Mouse (Mus musculus) embryonic facial prominence, embryonic 12.5 days (tissue): ENCODE results near the gene Pgk1. TPM values are rescaled to one million over a fixed set of nuclear protein-coding genes. Genes with fewer than 3 reads are reported as not detected.
A peak's percentile ranks its signal among the peaks of the same experiment; 100 is the strongest.

ENCODE experiments used
- ATAC-seq: fragments of 200-750 bp; cut with Nextera tagmentation; 2 replicates; pipeline ENCODE4 v1.8.0; 2017; ENCODE audit not compliant: insufficient number of reproducible peaks, insufficient read depth, low FRiP score, low TSS enrichment
- H3K27ac ChIP-seq: fragments of 300-500 bp; sonication (generic); 2 replicates; pipeline ENCODE4 v1.5.1; 2016; ENCODE audit warnings: mild to moderate bottlenecking
- H3K27me3 ChIP-seq: fragments of 300-500 bp; sonication (generic); 2 replicates; pipeline ENCODE4 v1.6.1; 2016; ENCODE audit warnings: mild to moderate bottlenecking, moderate library complexity
- H3K36me3 ChIP-seq: fragments of 300-500 bp; sonication (generic); 2 replicates; pipeline ENCODE4 v1.6.1; 2016; ENCODE audit warnings: mild to moderate bottlenecking
- H3K4me1 ChIP-seq: fragments of 300-500 bp; sonication (generic); 2 replicates; pipeline ENCODE4 v1.6.1; 2016
- H3K4me2 ChIP-seq: fragments of 300-500 bp; sonication (generic); replicated peaks from 2 replicates; pipeline ENCODE4 v1.6.1; 2016; ENCODE audit warnings: mild to moderate bottlenecking, moderate library complexity
- H3K4me3 ChIP-seq: fragments of 300-500 bp; sonication (generic); 2 replicates; pipeline ENCODE4 v1.5.1; 2016; ENCODE audit warnings: mild to moderate bottlenecking
- H3K9ac ChIP-seq: fragments of 300-500 bp; sonication (generic); 2 replicates; pipeline ENCODE4 v1.6.1; 2016; ENCODE audit warnings: mild to moderate bottlenecking, moderate library complexity
- H3K9me3 ChIP-seq: fragments of 300-500 bp; sonication (generic); 2 replicates; pipeline ENCODE4 v1.6.1; 2016; ENCODE audit warnings: mild to moderate bottlenecking, moderate library complexity
- WGBS: fragments of 180-500 bp; shearing (Covaris S2); methylation state at CpG from one replicate; pipeline ENCODE4 v1.1.7; 2016; 5-methylcytosine and 5-hydroxymethylcytosine counted together
- polyA plus RNA-seq: library from polyadenylated mRNA; unstranded; fragments of >200 nt; fragmentation: Nextera tagmentation; extraction: Ambion mirVana; gene quantifications from 2 replicates; pipeline ENCODE4 v1.2.1, GENCODE M21; 2016

Pgk1 gene
- polyA plus RNA-seq, 1 experiment from 2014 or later = 309 TPM

- no peak within 1 kb of the TSS for H3K9ac ChIP-seq
- ATAC-seq = no peak
- H3K4me1 ChIP-seq = no peaks in the 10 kb centered on the region
- no peaks in the 10 kb centered on the region for H3K9me3 ChIP-seq
- whole genome bisulfite sequencing = 94% methylated on average over 25 of the region's 25 CpGs
- no peak within 1 kb of the TSS for H3K27ac ChIP-seq
- peak within 1 kb of the TSS; percentile 46 for H3K4me3 ChIP-seq
- no peaks in the 10 kb centered on the region for H3K27me3 ChIP-seq
- peak within 1 kb of the TSS; percentile 46 for H3K4me2 ChIP-seq
- no peaks in the 10 kb centered on the region for H3K36me3 ChIP-seq
Observed at GRCm38 (mm10) chrX:106221058-106221457, 34.2 kb downstream of the Pgk1 start, which contains the start of gene Taf9b. TSS of gene Taf9b (minus strand) at chrX:106221158.

Other genes with a start within 250 kb of the Pgk1 start
- 59.6 and 64.9 TPM in 2 replicates for gene Magt1, start 175.2 kb upstream of the Pgk1 start, polyA plus RNA-seq
- gene Cox7b, start 171.4 kb upstream of the Pgk1 start, polyA plus RNA-seq = 320 and 347 TPM in 2 replicates
- gene Atp7a, start 159.8 kb upstream of the Pgk1 start, polyA plus RNA-seq = 32.8 and 34.7 TPM in 2 replicates
- 0.42 and 0.52 TPM in 2 replicates for gene Tlr13, start 43.9 kb upstream of the Pgk1 start, polyA plus RNA-seq
- 9.2 and 10.1 TPM in 2 replicates for gene Taf9b, start 34.1 kb downstream of the Pgk1 start, polyA plus RNA-seq
- not detected in 2 replicates for gene Fnd3c2, start 68.3 kb downstream of the Pgk1 start, polyA plus RNA-seq